Mouse (Mus musculus) liver, postnatal 0 days (tissue): ENCODE data around the gene Mmgt2. TPM values are rescaled to one million over a fixed set of nuclear protein-coding genes. Genes with fewer than 3 reads are reported as not detected.

Experiments
- ATAC-seq: fragments of 200-750 bp; cut with Nextera tagmentation; 2 replicates; pipeline ENCODE4 v1.8.0; 2017; ENCODE audit warnings: mild to moderate bottlenecking, moderate library complexity
- DNase-seq: peaks from one replicate; pipeline ENCODE4 v3.0.0-alpha.2; 2016
- H3K27ac ChIP-seq: fragments of 300-500 bp; sonication (generic); 2 replicates; pipeline ENCODE4 v1.5.1; 2014; ENCODE audit warnings: antibody characterized with exemption, moderate library complexity, mild to moderate bottlenecking, low read depth
- H3K27me3 ChIP-seq: fragments of 300-500 bp; sonication (generic); 2 replicates; pipeline ENCODE4 v1.6.1; 2014; ENCODE audit warnings: low read length, control low read depth, mixed read lengths; ENCODE audit not compliant: insufficient read depth
- H3K36me3 ChIP-seq: fragments of 300-500 bp; sonication (generic); replicated peaks from 2 replicates; pipeline ENCODE4 v1.6.1; 2014; ENCODE audit warnings: mild to moderate bottlenecking, control low read depth, low read length, moderate library complexity, mixed read lengths; ENCODE audit not compliant: insufficient read depth
- H3K4me1 ChIP-seq: fragments of 300-500 bp; sonication (generic); 2 replicates; pipeline ENCODE4 v1.6.1; 2014; ENCODE audit warnings: antibody characterized with exemption, mild to moderate bottlenecking, control low read depth; ENCODE audit not compliant: insufficient read depth
- H3K4me2 ChIP-seq: fragments of 300-500 bp; sonication (generic); 2 replicates; pipeline ENCODE4 v1.6.1; 2014; ENCODE audit warnings: low read depth, mild to moderate bottlenecking, low read length, moderate library complexity, mixed read lengths
- H3K4me3 ChIP-seq: fragments of 300-500 bp; sonication (generic); 2 replicates; pipeline ENCODE4 v1.5.1; 2014; ENCODE audit warnings: low read depth, low read length
- H3K9ac ChIP-seq: fragments of 300-500 bp; sonication (generic); replicated peaks from 2 replicates; pipeline ENCODE4 v1.6.1; 2014; ENCODE audit warnings: mild to moderate bottlenecking, moderate library complexity
- H3K9me3 ChIP-seq: fragments of 300-500 bp; sonication (generic); 2 replicates; pipeline ENCODE4 v1.6.1; 2016; ENCODE audit warnings: mild to moderate bottlenecking, control low read depth, low read length, mixed read lengths
- CTCF ChIP-seq: sonication (generic); IDR thresholded peaks from 2 replicates; pipeline ENCODE4 v1.5.1; 2016; ENCODE audit warnings: antibody characterized with exemption, low read depth
- EP300 ChIP-seq: IDR thresholded peaks from 2 replicates; pipeline ENCODE4 v1.6.1; 2016; ENCODE audit warnings: antibody characterized with exemption, low read depth, mild to moderate bottlenecking
- WGBS: fragments of 180-500 bp; shearing (Covaris S2); extraction: QIAGEN DNeasy Blood & Tissue Kit; methylation state at CpG from one replicate; pipeline ENCODE4 v1.1.7; 2014; ENCODE audit not compliant: insufficient replicate concordance; 5-methylcytosine and 5-hydroxymethylcytosine counted together
- polyA plus RNA-seq: library from polyadenylated mRNA; unstranded; fragments of >200 nt; fragmentation: Nextera tagmentation; extraction: Ambion mirVana; gene quantifications from 2 replicates; pipeline ENCODE4 v1.2.1, GENCODE M21; 2015

Mmgt2 gene
- polyA plus RNA-seq, 1 experiment from 2014 or later = 7.8 TPM

DNA sequence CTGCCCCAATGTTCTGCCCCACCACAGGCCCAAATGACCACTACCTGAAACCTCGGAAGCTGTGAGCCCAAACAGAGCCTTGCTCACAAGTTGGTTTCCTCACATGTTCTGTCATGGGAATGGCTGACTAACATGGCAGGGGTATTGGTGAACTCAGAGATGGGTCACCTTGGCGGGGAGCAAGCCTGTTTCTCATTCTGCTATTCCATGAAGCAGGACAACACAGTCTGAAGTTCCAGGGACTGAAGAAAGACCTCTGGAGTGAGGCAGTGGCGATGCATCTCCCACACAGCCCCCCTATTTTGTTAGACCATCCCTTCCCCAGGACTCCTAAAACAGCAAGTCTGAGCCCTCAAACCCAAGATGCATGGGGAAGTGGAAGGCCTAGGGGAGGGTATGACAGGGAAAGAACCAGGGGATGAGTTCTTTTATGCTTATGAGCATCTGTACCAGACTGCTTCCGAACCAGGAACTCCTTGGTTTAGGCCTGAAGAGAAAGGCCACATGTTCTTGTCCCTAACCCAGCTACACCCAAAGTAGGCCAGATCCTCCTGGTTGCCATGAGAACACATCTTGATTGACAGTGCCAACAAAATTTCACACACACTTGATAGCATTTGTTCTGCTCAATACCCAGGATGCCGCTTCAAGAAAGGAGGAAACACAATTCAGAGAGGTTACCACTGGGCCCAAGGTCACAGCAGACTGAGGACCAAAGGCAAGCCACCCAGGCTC, 3.7 kb upstream of the Mmgt2 start:
- Histone ChIP-seq H3K4me1 (peaks cover 45% of the 10 kb centered on the region), H3K4me2 (no peak overlapping the region), H3K36me3 (no peaks in the 10 kb centered on the region), H3K27ac (no peak overlapping the region), H3K4me3 (no peak overlapping the region), H3K9ac (no peak overlapping the region), H3K9me3 (no peaks in the 10 kb centered on the region), H3K27me3 (no peaks in the 10 kb centered on the region)
- TF ChIP-seq CTCF (no peak), EP300 (no peak)
- DNase-seq (no peak), ATAC-seq (no peak)
- 76% methylated on average over 5 of the region's 5 CpGs for WGBS

GRCm38 (mm10) chr11:62645337-62645675, 3.2 kb upstream of the Mmgt2 start:
- peak overlapping the region; percentile 41; the same call in 1 of the 2 replicates for H3K27ac ChIP-seq
- H3K27me3 ChIP-seq = no peaks in the 10 kb centered on the region
- no peaks in the 10 kb centered on the region for H3K9me3 ChIP-seq
- DNase-seq (no peak), ATAC-seq (no peak)
- TF ChIP-seq CTCF (no peak), EP300 (no peak)
- no peak overlapping the region for H3K4me3 ChIP-seq
- no peak overlapping the region for H3K9ac ChIP-seq
- peaks cover 45% of the 10 kb centered on the region for H3K4me1 ChIP-seq
- H3K36me3 ChIP-seq = no peaks in the 10 kb centered on the region
- 74% methylated on average over 4 of the region's 4 CpGs for WGBS
- H3K4me2 ChIP-seq = no peak overlapping the region

- 17% methylated on average over 8 of the region's 8 CpGs for WGBS
- DNase-seq = peak; percentile 62
- Histone ChIP-seq H3K4me2 (peak overlapping the region; percentile 94; the same call in 1 of the 2 replicates), H3K36me3 (peaks cover 3% of the 10 kb centered on the region; the same call in 1 of the 2 replicates), H3K9ac (no peak overlapping the region), H3K4me3 (no peak overlapping the region), H3K27ac (peak overlapping the region; percentile 41), H3K27me3 (no peaks in the 10 kb centered on the region), H3K9me3 (no peaks in the 10 kb centered on the region), H3K4me1 (peaks cover 45% of the 10 kb centered on the region)
- peak; percentile 7; the same call in 1 of the 2 replicates for ATAC-seq
- TF ChIP-seq CTCF (no peak), EP300 (no peak)
Observed at GRCm38 (mm10) chr11:62645732-62646494, 2.6 kb upstream of the Mmgt2 start.

DNA sequence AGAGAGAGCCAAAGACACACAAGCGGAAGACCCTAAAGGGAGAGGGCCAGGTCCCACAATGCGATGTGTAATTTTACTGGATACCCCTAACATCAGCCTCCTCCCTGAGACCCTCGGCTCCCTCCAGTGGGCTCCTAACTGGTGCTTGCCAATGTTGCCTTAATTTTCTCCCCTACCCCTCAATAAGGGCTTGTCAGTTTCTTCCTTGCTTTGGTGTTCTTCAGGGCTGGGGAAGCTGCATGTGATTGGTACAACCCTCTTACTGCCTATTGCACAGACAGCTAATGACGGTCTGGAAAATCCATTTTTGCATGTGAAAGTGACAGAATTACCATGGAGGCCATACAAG, 2.0 kb upstream of the Mmgt2 start:
- H3K36me3 ChIP-seq = peaks cover 3% of the 10 kb centered on the region; the same call in 1 of the 2 replicates
- ATAC-seq = no peak
- H3K9ac ChIP-seq = no peak overlapping the region
- TF ChIP-seq CTCF (no peak), EP300 (no peak)
- WGBS = 20% methylated on average over 4 of the region's 4 CpGs
- no peak overlapping the region for H3K4me3 ChIP-seq
- peak overlapping the region; percentile 41 for H3K27ac ChIP-seq
- peak overlapping the region; percentile 94 for H3K4me2 ChIP-seq
- H3K4me1 ChIP-seq = peaks cover 45% of the 10 kb centered on the region
- no peak for DNase-seq
- no peaks in the 10 kb centered on the region for H3K9me3 ChIP-seq
- no peaks in the 10 kb centered on the region for H3K27me3 ChIP-seq

- 38% methylated on average over 7 of the region's 7 CpGs for WGBS
- Histone ChIP-seq H3K4me1 (peaks cover 45% of the 10 kb centered on the region), H3K27ac (peak overlapping the region; percentile 41), H3K9me3 (no peaks in the 10 kb centered on the region), H3K27me3 (no peaks in the 10 kb centered on the region), H3K36me3 (peaks cover 3% of the 10 kb centered on the region; the same call in 1 of the 2 replicates), H3K4me2 (peak overlapping the region; percentile 94), H3K4me3 (no peak overlapping the region), H3K9ac (no peak overlapping the region)
- TF ChIP-seq EP300 = no peak
- no peak for ATAC-seq
- no peak for DNase-seq
Observed at GRCm38 (mm10) chr11:62646958-62647515, 1.4 kb upstream of the Mmgt2 start.
